Mouse (Mus musculus) layer of hippocampus, adult 18-20 months (tissue): Measurements from ENCODE around the gene Dusp8. TPM values are rescaled to one million over a fixed set of nuclear protein-coding genes. Genes with fewer than 3 reads are reported as not detected.
"Not testable (repeated sequence)": the region's sequence is repeated elsewhere in the genome, so short reads cannot be mapped to it uniquely, and the experiment has no call there.

Experiments
- DNase-seq, 2 experiments: peaks; one replicate each; pipeline ENCODE4 v3.0.0; 2022; ENCODE audit warnings: low spot score in 2 of 2
- long read RNA-seq: library from polyadenylated mRNA; stranded (forward); transcript quantifications from one replicate; pipeline ENCODE4 v2.0.0, GENCODE M21; 2021
- total RNA-seq, 2 experiments: library from RNA; stranded (reverse); gene quantifications; 2 replicates each; pipeline ENCODE4 v1.2.3; 2021

The Dusp8 gene
- total RNA-seq, result 100 to 1,000 TPM; 130 to 133 TPM
- long read RNA-seq, full-length matches to known transcripts, result 81 of 130 reads
- long read RNA-seq, partial matches to known transcripts, result 6 of 130 reads
- long read RNA-seq, other reads (novel, unspliced or antisense), result 43 of 130 reads

DNA sequence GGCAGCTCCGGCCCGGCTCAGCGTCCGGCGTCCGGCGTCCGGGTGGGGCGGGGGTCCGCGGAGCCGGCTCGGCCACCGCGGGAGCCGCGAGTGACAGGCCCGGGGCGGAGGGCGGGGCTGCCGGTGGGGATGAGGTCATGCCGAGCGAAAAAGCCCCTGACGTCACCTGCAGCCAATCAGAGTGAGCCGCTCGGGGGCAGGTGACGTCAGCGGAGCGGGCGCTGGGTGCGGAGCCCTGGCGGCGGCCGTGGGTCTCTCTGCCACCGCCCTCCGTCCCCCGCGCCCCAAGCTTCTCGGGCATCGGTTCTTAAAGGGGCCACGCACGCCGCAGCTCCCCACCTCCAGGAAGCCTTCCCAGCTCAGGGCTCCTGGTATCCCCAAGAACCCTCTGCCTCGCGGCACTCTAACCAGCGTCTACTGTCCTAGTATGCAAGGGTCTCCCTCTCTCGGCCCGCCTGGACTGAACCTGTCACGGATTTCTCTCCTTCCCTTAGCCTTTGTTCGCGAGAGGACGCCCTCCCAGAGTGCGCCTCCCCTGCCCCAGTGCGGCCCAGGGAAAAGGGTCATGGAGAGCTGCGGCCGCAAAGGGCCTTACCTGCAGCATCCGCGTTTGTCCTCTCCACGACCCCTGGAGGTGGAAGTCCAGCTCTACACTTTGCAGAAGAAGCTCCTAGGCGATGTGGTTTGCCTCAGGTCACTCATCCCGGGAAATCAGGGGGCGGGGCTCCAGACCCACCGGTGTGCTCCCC, at the start of gene Dusp8:
Dusp8 (minus strand) TSS at position 661 of the 749 bp plus-strand sequence.
- DNase-seq, result peak; percentile 92 to 97

DNA sequence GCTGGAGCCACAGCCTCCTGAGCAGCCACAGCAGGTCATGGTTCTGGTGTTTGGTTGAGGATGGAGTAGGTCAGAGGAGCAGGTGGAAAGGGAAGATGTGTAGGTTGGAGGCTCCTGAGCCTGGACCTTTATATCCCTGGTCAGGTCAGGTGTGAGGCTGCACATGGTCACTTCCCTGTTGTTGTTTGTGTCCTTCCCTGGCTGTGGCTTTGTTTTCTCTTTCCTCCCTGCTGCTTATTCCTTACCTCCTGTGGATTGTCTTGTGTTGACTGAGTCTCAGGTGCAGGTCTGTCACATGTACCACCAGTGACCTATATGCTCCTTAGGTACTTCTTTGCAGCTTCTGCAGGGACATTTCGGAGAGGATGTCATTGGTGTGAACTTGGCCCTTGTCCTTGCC, 48.9 kb upstream of the Dusp8 start, which contains the start of gene Gm45337:
Gm45337 (minus strand) TSS at position 101 of the 400 bp plus-strand sequence.
- no peak for DNase-seq

DNA sequence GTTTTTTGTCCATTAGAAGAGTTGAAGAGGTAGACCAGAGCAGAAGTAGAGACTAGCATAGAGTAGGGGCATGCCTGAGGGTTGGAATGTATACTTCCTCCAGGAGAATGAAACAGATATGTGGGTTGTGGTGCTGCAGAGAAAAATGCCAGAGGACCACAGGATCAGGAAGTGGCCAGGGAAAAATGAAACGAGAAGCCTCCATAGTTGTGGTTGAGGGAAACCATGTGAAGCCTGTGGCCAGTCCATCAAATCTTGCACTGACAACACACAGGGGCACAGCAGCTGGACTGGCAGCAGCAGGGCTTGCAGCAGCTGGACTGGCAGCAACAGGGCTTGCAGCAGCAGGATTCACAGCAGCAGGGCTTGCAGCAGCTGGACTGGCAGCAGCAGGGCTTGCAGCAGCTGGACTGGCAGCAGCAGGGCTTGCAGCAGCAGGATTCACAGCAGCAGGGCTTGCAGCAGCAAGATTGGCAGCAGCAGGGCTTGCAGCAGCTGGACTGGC, 47.9 kb upstream of the Dusp8 start:
- DNase-seq, result not testable (repeated sequence)

DNA sequence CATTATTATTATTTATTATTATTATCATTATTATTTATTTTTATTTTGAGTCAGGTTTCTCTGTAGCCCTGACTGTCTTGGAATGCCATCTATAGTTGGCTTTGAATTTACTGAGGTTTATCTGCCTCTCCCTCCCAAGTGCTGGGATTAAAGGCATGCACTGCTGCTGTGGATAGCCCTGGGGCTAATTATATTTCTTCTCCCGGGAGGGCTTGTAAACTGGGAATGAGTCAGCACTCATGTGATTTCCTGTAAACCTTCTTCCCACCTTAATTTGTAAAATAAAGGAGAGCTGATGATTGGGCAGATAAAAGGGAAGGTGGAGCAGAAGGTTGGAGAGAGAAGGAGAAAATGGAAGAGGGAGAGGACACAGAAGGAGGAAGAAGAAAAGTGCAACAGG, 45.1 kb upstream of the Dusp8 start:
- DNase-seq, result no peak

DNA sequence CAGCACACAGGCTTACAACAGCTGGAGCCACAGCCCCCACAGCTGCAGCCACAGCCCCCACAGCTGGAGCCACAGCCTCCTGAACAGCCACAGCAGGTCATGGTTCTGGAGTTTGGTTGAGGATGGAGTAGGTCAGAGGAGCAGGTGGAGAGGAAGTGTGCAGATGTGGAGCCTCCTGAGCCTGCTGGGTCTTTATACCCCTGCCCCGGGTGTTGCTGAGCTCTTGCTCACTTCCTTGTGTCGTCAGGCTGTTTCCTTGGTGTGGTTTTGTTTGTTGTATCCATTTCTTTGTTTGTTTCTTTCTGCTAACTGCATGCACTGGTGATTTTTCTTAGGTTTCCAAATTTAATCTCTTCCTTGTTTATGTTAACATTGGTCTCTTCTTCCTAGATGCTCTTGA, 40.3 kb upstream of the Dusp8 start, which contains the start of gene Gm39115:
Gm39115 (minus strand) TSS at position 101 of the 400 bp plus-strand sequence.
- DNase-seq, result not testable (repeated sequence)

DNA sequence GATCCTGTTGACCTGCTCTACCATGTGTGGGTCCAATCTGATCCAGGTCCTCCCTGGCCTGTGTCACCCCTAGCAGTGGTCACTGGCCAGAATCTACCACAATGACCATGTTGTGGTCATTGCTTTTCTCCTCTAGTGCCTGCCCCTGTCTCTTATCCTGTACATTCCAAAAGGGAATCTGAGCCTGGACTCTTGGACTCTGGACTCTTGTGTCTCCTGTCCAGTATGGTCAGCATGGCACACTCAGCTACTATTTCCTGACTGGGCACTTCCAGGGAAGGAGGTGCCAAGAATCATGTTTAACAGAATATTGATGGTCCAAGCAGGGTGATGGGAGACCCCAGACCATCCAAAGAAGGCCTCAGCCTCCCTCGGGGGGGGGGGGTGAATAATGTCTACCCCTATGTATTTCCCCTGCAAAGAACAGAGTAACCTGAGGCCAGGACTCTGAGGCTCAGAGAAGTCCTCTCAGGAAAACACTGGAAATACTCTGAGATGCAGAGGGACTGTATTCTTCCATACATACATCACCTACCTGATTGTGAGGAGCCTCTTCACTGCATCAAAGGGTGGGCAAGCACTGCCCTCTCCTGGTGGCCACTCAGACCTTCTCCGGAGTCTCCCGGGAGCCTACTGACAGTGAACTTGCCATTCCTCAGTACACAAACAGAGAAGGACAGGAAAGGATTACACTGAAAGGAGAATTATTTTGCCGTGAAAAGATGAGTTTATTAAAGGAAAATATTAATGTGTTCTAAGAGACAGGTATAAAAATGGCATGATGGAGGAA, 38.8 kb upstream of the Dusp8 start:
- peak; percentile 7 to 10 for DNase-seq

DNA sequence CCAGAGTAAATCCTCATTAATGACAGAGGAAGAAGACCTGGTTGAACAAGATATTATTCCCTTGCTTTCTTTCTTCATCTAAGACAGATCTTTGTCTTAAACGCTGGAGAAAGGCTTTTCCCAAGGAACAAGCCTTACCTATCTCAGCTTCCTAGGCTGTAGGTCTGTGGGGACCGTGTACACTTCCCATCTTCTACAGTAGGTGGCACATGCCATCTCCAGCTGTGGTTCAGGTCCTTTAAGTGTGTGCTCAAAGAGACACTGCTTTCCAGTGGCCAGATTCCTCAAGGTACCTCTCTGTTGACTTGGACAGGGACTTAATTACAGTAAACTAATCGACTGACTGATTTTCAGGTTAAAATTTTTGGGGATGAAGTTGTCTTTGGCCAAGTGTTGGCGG, 33.2 kb upstream of the Dusp8 start:
- no peak for DNase-seq

DNA sequence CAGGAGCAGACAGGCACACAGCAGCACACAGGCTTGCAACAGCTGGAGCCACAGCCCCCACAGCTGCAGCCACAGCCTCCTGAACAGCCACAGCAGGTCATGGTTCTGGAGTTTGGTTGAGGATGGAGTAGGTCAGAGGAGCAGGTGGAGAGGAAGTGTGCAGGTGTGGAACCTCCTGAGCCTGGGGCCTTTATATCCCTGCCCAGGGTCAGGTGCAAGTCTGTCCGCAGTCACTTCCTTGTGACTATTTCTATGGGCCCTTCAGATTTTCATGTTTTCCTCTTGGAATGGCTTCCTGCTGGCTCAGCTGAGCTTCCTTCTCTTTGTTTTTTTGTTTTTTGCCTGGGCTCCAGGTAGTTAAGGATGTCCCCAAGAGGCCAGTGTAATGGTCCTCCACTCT, 25.0 kb upstream of the Dusp8 start, which contains the start of gene Gm45618:
Gm45618 (minus strand) TSS at position 101 of the 400 bp plus-strand sequence.
- not testable (repeated sequence) for DNase-seq

DNA sequence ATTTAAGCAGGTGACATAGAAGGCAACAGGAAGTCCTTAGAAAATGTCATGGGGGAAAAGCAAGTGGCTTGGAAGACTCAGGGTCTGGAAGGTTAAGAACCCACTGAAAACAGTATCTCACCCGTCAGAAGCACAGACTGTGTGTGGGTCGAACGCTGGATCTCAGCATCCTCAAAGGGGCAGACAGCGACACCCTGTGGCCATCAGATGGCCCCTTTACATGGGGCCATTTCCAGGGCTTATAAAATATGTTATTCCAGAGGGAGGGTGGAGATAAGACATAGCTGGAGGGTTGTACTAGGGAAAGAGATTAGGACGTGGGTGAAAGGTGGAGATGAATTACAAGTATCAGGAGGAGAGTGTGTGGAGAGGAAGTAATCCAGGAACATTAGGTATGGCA, 24.0 kb upstream of the Dusp8 start:
- peak in 1 of 2 experiments; percentile 19 for DNase-seq

DNA sequence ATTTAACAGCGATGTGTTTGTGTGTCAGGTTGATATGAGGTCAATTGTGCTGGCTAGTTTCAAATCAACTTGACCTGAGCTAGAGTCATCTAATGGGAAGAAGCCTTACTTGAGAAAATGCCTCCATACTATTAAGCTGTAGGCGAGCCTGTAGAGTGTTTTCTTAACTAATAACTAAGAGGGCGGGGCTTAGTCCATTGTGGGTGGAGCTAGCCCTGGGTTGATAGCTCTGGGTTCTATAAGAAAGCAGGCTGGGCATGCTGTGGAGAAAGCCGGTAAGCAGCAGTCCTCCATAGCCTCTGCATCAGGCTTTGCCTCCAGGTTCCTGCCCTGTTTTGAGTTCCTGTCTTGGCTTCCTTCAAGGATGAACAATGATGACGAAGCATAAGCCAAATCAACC, 9.1 kb upstream of the Dusp8 start:
- no peak for DNase-seq

DNA sequence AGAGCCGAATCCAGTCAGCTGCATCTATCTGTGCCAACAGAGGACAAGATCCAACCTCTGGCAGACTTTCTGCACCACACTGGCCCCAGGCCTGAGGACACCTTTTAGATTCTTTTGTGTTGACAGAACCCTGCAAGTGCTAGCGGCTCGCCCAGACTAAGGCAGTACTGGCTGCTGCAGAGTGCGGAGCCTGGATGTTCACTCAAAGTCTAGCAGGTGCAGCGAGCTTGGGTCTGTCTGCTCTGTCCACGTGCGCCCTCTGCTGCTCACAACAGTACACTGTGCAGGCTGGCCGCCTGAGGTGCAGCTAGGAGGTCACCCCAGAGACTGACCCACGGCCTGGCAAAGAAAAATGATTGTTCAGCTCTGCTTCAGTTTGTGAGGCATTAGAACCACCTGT, 2.1 kb upstream of the Dusp8 start:
- DNase-seq, result peak; percentile 73 to 88

DNA sequence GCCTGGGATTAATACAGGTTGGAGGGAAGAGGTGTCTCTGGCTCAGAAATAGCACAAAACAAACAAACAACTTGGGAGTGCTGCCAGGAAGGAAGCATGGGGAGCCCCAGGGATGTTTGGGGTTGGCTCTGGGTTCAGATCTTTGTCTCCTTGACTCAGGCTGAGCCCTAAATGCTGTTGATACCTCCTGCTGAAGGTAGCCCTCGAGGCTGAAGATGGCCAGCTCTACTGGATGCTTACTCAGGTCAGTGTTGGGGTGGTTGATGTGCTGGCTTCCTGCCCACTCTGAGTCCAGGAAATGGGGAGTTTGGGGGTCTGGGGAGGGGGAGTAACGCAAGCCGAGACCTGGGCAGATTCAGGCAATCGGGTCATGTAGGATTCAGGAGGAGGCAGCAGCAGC, 1.1 kb upstream of the Dusp8 start:
- no peak for DNase-seq

DNA sequence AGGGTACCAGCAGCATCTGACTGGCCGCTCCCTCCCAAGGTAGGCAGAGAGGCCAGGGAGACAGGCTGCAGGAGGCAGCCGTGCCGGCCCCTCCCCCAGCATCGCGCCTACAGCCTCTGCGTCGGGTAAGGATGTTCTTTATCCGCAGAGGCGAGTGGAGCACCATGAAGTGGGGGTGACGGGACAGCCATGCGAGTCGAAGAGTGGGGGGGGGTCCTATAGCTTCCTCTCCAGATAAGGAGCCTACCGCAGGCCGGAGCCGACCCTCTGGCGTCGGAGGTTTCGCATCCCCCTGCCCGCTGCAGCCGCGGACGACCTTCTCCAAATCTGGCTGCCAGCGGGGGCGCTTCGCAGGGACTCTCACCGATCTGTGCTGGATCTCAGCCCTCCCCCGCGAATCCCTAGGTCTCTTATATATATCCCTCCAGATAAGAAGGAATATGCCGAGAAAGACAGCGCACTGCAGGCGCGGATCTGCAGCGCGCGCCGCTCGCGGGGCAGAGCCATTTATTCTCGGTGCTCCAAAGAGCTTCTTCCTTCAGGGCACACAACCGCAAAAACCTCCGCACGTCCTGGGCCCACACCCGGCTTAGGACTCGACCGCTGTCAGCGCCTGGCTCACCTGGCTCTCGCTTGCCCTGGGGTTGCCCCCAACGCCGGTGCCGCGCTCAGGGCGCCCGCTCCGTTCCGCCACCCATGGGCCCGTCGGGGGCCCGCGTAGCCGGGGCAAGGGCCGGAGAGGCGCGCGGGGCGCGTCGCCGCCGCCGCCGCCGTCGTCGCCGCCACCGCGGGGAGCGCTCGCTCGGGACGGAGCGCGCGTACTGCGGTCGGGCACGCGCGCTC, 1.1 kb downstream of the Dusp8 start:
- DNase-seq, result peak; percentile 60 to 74

DNA sequence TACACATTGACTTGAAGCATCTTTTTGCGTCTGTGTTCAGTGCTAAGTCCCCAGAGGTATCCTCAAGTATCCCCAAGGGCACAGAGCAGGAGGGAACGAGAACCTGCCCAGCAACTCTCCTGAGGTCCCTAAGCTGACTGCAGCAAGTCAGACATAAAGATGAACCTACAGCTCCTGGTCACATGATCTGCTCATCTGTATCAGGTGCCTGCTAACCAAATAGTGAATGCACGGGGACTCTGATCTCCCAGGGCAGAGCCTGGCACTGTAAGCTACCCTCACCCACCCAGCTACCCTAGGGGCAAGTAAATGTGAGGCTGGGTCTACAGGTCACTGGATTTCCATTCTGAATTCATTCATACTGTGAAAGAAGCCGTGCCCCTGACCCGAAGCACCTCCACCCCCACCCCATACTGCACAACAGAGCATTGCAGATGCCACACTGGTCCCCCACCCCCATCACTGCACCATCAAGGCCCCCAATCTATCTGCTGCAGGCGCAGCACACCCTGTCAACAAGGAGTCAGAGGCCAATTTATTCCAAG, 1.9 kb downstream of the Dusp8 start:
- no peak for DNase-seq

DNA sequence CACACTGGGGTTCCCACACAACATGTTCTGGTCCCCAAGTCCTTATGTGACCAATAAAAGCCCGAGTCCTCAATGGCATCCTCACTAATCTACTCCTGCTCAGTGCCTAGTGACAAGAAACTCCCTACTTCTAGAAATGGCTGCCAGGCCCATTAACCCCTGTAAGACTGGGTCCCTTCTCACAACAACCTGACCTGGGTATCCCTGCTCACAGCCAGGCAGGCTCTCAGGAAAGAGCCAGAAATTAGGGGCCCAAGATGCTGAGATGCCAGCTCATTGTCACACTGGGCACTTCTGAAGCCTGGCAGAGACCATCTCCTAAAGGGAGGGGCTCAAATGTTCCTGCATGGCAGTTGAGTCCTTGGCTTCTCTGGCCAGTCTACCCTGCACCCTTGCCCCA, 2.7 kb downstream of the Dusp8 start:
- DNase-seq, result no peak

DNA sequence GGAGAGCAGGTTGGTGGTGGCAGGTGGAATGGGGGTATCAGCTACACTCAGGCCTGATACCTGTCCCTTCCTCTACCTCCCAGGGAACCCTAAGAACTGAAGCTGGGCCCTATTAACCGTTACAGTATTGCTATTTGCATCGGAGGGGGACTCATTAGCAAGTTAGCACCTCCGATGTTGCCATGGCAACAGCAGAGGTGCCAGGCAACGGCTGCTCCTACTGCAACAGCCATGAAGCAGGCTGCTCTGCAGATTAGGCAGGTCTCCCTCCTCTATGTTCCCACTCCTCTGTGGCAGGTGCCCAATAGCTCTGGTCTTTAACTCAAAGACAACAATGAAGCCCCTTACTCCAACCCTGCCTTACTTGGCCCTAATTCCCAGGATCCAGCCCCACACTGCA, 3.8 kb downstream of the Dusp8 start:
- DNase-seq, result peak; percentile 64 to 70

DNA sequence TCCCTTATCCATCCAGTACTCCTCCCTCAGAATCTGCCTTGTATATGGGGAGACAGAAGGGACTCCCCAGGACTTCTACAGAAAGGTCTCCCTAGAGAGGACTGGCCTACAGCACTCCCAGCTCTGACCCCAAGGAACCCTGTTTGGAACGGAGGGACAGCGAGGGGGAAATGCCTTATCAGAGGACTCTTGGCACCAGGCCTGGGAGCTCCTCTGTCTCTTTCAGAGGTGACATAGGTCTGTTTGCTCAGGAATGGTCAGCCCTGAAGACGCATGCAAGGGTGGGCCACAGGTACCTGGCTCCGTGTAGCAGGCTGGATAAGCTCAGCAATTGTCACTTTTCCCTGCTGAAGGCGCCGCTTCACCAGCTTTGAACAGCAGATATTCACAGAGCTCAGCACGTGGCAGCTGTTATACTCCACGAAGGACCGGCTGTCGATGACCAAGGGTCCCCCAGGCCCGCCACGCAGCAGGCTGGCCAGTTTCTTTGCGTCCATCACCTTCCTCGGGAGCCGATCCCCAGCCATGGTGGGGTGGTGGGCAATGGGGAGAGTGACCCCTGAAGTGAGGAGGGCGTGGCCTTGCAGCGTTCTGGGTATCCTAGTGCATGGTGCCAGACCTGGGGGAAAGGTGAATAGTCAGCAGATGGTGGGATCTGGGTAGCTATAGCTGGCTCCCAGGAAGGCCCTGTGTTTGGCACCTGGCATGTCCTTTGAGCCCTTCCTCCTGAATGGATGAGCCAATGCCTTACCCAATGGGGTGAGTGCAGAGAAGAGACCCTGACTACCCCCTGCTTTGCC, 5.8 kb downstream of the Dusp8 start:
- DNase-seq, result no peak

DNA sequence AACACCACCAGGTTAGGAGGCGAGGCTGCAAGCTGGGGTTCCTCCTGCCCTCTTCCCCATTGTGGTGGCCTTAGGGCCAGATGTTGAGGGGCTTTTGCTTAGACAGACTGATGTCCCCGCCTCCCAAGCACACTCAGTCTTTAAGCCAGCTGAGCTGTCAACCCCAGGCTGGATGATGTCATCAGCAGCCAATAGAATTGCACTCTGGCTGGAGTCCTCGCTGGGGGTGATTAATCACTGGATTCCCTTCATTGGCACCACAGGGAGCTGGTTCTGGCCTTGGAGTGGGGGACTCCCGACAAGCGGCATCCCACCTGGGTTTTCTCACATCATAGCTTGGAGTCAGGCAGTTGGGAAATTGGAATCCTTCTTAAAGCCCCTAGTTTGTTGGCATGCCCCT, 6.8 kb downstream of the Dusp8 start:
- DNase-seq, result peak in 1 of 2 experiments; percentile 72

DNA sequence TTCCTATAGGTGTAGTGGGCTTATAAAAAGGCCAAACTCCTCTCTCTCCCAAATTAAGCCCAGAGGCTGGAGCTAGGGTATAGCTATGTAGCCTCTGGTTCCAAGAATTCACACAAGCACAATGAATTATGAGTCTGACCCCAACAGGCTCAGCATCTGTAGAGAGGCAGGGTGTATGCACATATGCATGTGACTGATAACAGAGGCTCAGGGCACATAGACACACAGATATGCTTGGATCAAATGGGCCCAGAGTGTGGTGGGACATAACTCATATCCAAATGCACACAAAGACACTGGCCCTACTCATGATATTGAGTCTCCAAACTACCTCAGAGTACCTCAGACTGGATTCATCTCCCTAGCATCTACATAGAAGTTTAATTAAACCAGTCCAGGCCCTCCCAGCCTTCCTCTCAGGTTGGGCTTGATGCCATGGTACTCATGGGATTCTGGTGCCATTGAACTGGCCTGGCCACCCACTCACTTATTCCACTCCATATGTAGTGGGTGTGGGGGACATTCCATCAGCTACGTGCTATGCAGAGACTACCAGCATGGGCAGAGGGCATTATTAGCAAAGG, 8.5 kb downstream of the Dusp8 start:
- DNase-seq, result no peak
